Mouse (Mus musculus) MN1 (cell line): Measurements from ENCODE around the gene Ccdc115.
"Not testable (repeated sequence)": the region's sequence is repeated elsewhere in the genome, so short reads cannot be mapped to it uniquely, and the experiment has no call there.

Experiments
- DNase-seq: peaks from one replicate; pipeline ENCODE4 v3.0.0-alpha.2; 2016; ENCODE audit warnings: low spot score

Gene Ccdc115

DNA sequence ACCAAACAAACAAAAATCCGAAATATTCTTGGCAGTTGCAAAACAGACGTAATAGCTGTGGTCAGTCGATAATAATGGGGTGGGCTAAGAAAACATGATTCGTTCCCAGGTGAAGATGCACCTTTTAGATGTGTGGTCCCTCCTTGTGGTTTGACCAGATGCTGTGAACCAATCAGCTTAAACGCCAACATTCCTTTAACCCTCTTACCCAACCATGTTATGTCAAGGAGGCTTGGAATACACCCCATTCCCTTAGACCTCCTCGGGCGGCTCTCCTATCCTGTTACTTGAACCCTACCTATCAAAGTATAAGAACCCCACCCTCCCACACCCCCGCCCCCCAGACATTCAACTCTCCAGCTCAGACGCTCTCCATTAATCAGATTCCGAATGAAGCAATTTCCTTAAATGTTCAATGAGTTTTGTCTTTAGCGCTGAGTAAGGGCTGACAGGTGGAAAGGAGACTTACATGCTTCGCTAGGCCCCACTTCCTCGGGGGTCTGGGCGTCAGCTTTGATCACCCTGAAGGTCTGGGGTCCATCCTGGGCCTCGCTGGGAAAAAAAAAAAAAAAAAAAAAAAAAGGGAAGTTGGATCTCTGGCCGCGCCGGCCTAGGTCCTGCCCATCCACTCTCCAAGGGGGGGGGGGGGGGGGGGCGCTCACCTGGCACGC is 956 bp downstream of the Ccdc115 start:
- peak; percentile 24 for DNase-seq

GRCm38 (mm10) chr1:34437366-34437765 is 2.1 kb downstream of the Ccdc115 start:
- DNase-seq: not testable (repeated sequence)

GRCm38 (mm10) chr1:34436374-34436773 is 3.1 kb downstream of the Ccdc115 start:
- no peak for DNase-seq

GRCm38 (mm10) chr1:34435371-34436120 is 3.9 kb downstream of the Ccdc115 start:
- peak; percentile 53 for DNase-seq

DNA sequence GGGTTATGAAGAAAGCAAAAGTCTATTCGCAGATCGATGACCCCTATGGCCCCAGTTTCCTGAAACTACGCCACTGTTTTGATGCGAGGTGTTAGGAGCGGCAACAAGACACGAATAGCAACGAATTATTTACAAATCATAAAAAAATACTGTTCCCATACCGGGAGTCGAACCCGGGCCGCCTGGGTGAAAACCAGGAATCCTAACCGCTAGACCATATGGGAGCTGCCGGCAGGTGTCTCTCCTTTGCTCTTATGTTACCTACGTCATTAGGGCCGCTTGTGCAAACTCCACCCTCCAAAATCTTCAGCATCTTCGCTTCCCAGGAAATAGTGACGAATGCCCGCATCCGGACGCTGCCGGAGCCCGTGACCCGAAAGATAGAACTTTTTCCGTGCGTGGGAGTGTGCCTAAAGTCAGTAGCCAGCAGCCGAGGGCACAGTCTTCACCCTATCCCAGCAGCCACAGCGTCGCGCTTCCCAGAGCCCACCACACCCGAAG is 4.8 kb downstream of the Ccdc115 start:
- peak; percentile 98 for DNase-seq

- peak; percentile 70 for DNase-seq
Observed at GRCm38 (mm10) chr1:34433891-34434521, 5.5 kb downstream of the Ccdc115 start.

GRCm38 (mm10) chr1:34432776-34433481 is 6.5 kb downstream of the Ccdc115 start:
- no peak for DNase-seq

DNA sequence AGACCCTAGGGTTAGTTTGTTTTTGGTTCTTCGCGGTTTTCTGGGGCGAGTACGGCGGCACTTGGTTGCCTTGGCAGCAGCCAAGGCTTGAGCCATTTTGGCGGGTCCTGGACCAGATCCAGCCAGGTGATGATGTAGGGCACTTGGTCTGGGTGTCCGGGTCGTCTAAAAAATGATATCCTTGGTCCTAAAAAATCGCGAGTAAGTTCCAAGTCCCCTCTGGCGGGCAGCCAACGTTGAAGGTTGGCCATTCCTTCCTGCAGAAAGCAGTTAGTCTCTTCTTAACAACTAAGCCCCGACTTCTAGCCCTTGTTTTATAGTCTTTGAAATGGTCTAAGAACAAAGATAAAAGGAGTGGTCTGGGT is 7.1 kb downstream of the Ccdc115 start:
- no peak for DNase-seq

DNA sequence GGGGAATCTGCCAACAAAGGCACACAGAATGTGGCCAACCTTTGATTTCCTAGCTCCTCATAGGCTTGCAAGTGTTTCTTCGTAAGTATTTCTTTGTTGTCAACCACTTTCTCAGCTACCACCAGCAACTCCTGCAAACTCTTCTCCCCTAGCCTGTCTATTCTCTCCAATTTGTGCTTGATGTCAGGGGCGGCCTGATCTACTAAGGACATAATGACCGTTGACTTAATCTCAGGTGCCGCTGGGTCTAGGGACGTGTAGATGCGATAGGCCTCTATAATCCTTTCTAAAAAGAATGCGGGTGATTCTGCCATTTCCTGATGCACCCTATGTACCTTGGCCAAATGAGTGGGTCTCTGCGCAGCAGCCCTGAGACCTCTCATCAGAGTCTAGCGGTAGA is 8.0 kb downstream of the Ccdc115 start:
- no peak for DNase-seq

DNA sequence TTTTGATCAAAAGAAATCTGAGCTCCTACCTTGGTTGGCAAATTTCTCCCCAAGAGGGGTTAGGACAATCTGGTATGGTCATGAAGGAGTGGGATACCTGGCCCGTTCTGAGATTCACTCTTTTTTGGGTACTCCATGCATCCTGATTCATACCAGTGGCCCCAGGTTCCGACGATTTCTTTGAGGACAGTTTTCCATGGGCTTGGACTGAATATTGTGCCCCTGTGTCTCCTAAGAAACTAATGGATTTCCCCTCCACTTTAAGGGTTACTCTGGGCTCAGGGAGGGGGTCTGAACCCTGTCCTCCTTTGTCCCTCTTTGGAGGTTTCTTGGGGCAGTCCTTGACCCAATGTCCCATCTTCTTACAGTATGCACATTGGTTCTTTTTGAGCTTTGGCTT is 8.5 kb downstream of the Ccdc115 start:
- no peak for DNase-seq

DNA sequence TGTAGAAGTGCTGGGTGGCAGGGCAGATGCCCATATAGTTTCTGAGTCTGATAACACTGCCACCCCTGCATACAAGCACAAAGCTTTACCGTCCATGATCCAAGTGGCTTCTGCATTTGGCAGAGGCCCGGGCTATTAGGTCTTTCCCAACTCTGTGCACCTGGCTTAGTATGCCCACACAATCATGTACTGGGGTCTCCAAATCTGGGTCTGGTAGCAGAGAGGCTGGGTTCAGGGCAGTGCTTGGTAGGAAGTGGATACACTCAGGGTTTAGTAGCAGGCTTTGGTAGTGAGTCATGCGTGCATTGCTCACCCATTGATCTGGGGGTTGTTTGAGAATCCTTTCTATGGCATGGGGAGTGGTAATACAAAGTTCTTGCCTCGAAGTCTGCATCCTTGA is 10.2 kb downstream of the Ccdc115 start:
- DNase-seq: no peak

GRCm38 (mm10) chr1:34428466-34428865 is 11.0 kb downstream of the Ccdc115 start:
- DNase-seq: no peak

- DNase-seq: peak; percentile 94
Observed at GRCm38 (mm10) chr1:34399182-34399953, 40.1 kb downstream of the Ccdc115 start.

- DNase-seq: no peak
Observed at GRCm38 (mm10) chr1:34396321-34396720, 43.2 kb downstream of the Ccdc115 start.

GRCm38 (mm10) chr1:34389234-34389891 is 50.1 kb downstream of the Ccdc115 start:
- peak; percentile 65 for DNase-seq

DNA sequence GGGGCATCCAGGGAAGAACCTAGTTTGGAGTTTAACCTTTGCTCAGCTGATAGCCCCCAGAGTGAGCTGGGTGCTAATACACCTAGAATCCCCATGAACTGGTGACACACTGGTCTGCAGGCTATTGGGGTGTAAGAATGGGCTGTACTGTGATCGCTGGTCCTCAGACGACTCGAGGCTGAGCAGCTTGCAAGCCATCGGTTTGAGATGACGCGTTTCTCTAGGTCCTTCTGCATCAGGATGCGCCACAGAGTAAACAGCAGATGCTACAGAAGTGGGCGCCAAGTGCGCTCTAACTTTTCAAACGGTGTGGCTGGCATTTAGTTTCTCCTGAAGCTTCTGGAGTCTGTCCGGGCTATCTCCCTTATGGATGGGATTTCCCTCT is 50.6 kb downstream of the Ccdc115 start:
- no peak for DNase-seq

DNA sequence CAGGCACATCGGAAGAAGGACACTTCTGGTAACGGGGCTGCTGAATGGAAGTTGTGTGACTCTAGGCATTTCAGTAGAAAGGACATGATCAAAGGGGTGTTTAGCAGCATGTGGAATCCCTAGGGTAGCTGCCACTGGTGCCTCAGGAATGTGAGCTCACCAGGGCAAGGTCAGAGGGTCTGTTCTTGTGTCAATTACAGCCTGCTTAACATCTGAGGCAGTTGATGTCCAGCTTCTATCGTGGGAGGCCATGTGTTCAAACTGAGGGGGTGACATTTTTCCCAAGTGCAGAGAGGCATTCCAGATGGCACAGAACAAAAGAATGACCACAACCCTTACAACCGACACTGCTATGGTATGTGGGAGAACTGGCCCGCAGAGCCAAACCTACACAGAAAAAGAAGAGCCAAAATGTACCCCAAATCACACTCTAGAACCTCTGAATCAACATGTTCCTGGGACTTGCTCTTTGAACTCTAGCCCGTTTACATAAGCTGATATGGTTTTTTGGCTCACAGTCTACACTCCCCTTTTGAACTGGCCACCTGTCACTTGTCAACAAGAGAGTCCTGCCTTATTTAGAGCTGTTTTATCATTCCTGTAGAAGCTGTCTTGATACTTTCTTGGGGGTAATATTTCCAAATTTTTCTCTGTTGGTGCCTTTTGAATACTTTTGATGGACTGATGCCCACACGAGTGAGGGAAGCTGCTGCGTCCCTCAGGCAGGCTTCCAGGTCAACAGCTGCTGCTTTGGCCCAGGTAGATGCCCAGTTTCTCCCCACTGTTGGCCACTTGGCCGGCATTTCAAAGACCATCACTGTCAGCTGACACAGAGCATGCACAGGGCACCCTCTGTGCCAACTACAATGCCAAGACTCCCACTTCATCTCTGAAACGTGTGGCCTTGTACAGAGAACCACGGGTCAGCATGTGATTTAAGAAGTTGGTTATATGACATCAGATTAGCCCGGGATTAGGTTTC is 51.8 kb downstream of the Ccdc115 start:
- DNase-seq: no peak
